Mouse (Mus musculus) heart, embryonic 10.5 days (tissue): ENCODE data around the gene Ptprk. TPM values are rescaled to one million over a fixed set of nuclear protein-coding genes. Genes with fewer than 3 reads are reported as not detected.

Experiments used
- DNase-seq: peaks from one replicate; pipeline ENCODE4 v3.0.0-alpha.2; 2017; ENCODE audit warnings: low spot score
- H3K27ac ChIP-seq: fragments of 300-500 bp; sonication (generic); 2 replicates; pipeline ENCODE4 v1.5.1; 2016; ENCODE audit warnings: mild to moderate bottlenecking
- H3K27me3 ChIP-seq: fragments of 300-500 bp; sonication (generic); 2 replicates; pipeline ENCODE4 v1.6.1; 2016; ENCODE audit warnings: mild to moderate bottlenecking; ENCODE audit not compliant: poor library complexity, insufficient read depth, severe bottlenecking
- H3K36me3 ChIP-seq: fragments of 300-500 bp; sonication (generic); 2 replicates; pipeline ENCODE4 v1.6.1; 2016; ENCODE audit warnings: mild to moderate bottlenecking, moderate library complexity
- H3K4me1 ChIP-seq: fragments of 300-500 bp; sonication (generic); 2 replicates; pipeline ENCODE4 v1.6.1; 2016; ENCODE audit warnings: mild to moderate bottlenecking
- H3K4me3 ChIP-seq: fragments of 300-500 bp; sonication (generic); 2 replicates; pipeline ENCODE4 v1.5.1; 2016; ENCODE audit warnings: mild to moderate bottlenecking, moderate library complexity
- H3K9me3 ChIP-seq: fragments of 300-500 bp; sonication (generic); 2 replicates; pipeline ENCODE4 v1.6.1; 2016; ENCODE audit warnings: mild to moderate bottlenecking, moderate library complexity
- WGBS: fragments of 180-500 bp; shearing (Covaris S2); methylation state at CpG from one replicate; pipeline ENCODE4 v1.1.7; 2016; 5-methylcytosine and 5-hydroxymethylcytosine counted together
- polyA plus RNA-seq: library from polyadenylated mRNA; unstranded; fragments of >200 nt; fragmentation: Nextera tagmentation; extraction: Ambion mirVana; gene quantifications from 2 replicates; pipeline ENCODE4 v1.2.1, GENCODE M21; 2016

Ptprk gene
- polyA plus RNA-seq, 1 experiment from 2014 or later = 39.0 TPM

DNA sequence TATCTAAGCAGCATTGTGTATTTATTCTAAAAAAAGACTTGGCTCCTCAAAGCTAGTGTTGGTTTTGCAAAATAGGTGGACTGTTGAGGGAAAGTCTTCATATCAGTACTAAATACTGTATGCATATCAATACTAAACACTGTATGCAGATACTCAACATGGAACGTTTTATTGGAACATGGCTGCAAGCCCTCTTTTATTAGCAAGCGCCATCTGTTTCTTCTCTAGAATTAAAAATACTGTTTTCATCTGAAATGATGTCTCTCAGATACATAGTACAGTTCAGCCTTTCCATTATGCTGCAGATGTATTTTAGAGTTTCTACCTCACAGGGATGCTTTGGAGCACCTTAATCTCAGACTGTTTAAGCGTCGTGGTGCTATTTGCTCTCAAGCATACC, 49.3 kb downstream of the Ptprk start:
- Histone ChIP-seq H3K27me3 (no peaks in the 10 kb centered on the region), H3K36me3 (no peaks in the 10 kb centered on the region), H3K4me3 (no peak overlapping the region), H3K4me1 (peaks cover 9% of the 10 kb centered on the region; the same call in 1 of the 2 replicates), H3K9me3 (no peaks in the 10 kb centered on the region), H3K27ac (no peak overlapping the region)
- WGBS = 89% methylated on average over 4 of the region's 4 CpGs
- no peak for DNase-seq

DNA sequence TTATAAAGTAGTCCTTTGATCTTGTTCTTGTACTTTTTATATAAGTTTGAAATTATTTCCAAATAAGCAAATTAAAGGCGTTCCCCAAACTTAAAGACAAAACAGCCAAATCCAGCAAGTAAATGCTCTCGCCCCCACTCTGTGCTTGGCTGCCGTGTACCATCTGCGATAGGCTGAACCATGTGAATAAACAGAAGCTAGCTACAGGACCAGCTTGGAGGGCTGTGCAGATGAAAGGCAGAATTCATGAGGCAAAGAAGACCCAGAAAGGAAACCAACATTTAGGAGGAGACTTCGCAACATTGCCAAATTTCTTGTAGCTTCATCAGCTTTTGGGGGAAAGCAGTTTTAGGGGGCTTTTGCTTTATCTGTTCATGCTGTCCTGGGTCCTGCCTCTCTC, 53.4 kb downstream of the Ptprk start:
- Histone ChIP-seq H3K4me3 (no peak overlapping the region), H3K4me1 (peaks cover 16% of the 10 kb centered on the region; the same call in 1 of the 2 replicates), H3K36me3 (no peaks in the 10 kb centered on the region), H3K9me3 (no peaks in the 10 kb centered on the region), H3K27ac (no peak overlapping the region), H3K27me3 (no peaks in the 10 kb centered on the region)
- no peak for DNase-seq
- WGBS = 84% methylated on average over 5 of the region's 5 CpGs

DNA sequence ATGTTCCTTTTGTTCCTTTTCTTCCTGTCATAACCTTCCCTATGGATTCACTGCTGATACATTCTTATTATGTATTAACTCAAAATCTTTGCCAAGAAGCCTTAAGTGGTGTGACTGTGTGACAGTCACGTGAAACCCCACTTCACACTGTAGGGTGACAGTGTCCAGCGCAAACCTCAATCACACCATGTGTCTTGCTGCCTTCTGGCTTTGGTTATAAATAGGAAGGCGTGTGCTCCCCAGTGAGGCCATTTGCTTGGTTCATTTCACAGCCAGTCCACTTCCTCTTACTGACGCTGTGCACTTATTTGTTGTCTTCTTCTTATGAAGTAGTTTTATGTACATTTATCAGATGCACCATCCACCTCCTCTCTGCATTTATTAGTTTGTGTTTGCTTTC, 53.8 kb downstream of the Ptprk start:
- Histone ChIP-seq H3K27me3 (no peaks in the 10 kb centered on the region), H3K36me3 (no peaks in the 10 kb centered on the region), H3K27ac (0 out of 2 replicates have a peak overlapping the region, but pooled peaks have one; percentile 16), H3K4me3 (no peak overlapping the region), H3K4me1 (peaks cover 16% of the 10 kb centered on the region; the same call in 1 of the 2 replicates), H3K9me3 (no peaks in the 10 kb centered on the region)
- WGBS = 62% methylated on average over 4 of the region's 4 CpGs
- no peak for DNase-seq

DNA sequence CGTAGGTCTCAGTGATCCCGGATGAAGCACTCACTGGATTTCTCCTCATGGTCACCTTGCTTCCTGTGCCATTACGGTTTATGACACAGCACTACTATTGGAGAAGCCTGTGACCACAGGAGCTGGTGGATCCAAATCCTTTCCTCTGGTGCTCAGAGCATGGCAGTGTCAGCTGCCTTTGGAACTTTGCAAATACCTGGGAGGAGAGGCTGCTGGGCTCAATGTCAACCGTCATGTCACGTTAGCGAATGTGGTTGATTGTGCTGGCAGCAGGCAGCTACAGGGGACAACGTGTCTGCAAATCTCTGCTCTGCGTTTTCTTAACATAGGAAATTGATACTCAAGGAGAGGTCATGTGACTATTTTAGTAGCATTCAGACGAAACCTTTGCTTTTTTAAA, 55.8 kb downstream of the Ptprk start:
- H3K4me3 ChIP-seq = no peak overlapping the region
- no peak for DNase-seq
- 76% methylated on average over 9 of the region's 9 CpGs for WGBS

DNA sequence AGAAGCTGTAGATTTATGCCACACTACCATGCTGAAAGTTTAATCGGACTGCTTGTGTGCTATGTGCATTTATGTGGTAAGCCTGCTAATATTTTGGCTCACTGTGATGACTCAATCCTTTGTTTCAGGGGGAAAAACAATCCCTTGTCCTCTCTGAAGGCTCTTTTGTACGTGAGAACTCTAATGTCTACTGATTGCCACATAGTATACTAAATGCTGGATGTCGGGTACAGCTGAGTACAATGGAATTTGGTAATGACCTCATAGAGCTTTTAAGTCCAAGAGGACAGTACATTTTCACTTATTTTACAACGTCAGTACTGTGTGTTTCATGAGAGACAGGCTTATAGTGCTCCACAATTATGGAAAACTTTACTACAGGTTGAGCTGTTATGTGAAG, 59.1 kb downstream of the Ptprk start:
- no peak for DNase-seq
- H3K27me3 ChIP-seq = no peaks in the 10 kb centered on the region

More for the DNA sequence above, 55.8 kb downstream of the Ptprk start:
- H3K9me3 ChIP-seq = no peaks in the 10 kb centered on the region
- no peaks in the 10 kb centered on the region for H3K27me3 ChIP-seq
- H3K4me1 ChIP-seq = peaks cover 16% of the 10 kb centered on the region; the same call in 1 of the 2 replicates
- no peaks in the 10 kb centered on the region for H3K36me3 ChIP-seq
- H3K27ac ChIP-seq = no peak overlapping the region

DNA sequence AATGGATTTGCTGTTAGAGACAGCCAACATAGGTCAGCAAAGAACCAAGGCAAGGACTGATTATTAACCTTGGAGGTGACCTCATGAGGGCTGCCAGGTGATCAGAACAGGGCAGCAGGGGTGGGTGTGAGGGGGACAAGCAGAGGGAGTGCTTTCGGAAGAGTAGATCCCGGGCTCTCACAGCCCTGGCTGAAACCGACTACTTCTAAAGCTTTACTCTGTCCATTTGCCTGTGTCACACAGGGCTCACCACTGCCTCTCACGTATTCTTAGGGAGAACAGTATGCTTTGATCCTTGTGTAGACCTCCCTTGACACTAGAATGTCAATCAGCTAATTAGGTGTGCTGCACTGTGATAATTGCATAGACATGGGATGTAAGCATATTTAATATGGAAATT, 63.8 kb downstream of the Ptprk start:
- no peaks in the 10 kb centered on the region for H3K27me3 ChIP-seq
- no peaks in the 10 kb centered on the region for H3K9me3 ChIP-seq
- H3K36me3 ChIP-seq = no peaks in the 10 kb centered on the region
- H3K4me3 ChIP-seq = no peak overlapping the region
- H3K27ac ChIP-seq = no peak overlapping the region
- no peak for DNase-seq
- WGBS = 70% methylated on average over 4 of the region's 4 CpGs
- H3K4me1 ChIP-seq = peaks cover 4% of the 10 kb centered on the region; the same call in 1 of the 2 replicates

More for the DNA sequence above, 59.1 kb downstream of the Ptprk start:
- no peak overlapping the region for H3K27ac ChIP-seq
- 85% methylated on average over 4 of the region's 4 CpGs for WGBS
- no peaks in the 10 kb centered on the region for H3K36me3 ChIP-seq
- no peaks in the 10 kb centered on the region for H3K9me3 ChIP-seq
- H3K4me3 ChIP-seq = no peak overlapping the region
- peaks cover 12% of the 10 kb centered on the region; the same call in 1 of the 2 replicates for H3K4me1 ChIP-seq

DNA sequence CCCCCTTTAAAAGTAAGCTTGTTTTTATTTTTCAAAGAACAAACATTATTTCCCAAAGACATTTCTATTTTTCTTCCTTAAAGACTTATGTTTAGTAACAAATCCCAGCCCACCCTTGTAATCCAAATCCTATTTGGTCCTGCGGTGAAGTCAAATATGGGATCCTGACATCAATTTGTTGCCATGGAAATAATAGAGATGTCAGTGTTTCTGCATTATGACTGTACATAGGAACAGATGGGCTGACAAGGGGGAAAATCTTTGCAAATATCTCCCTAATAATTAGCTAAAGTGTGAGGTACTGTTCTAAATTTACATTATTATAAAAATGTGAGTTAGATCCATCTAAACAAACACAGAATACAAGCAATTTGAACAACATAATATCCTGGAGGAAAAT, 69.8 kb downstream of the Ptprk start:
- Histone ChIP-seq H3K4me3 (no peak overlapping the region), H3K27ac (no peak overlapping the region), H3K36me3 (no peaks in the 10 kb centered on the region), H3K27me3 (no peaks in the 10 kb centered on the region), H3K9me3 (no peaks in the 10 kb centered on the region), H3K4me1 (no peaks in the 10 kb centered on the region; the same call in 1 of the 2 replicates)
- 89% methylated on average over 1 of the region's 1 CpGs for WGBS
- DNase-seq = no peak

DNA sequence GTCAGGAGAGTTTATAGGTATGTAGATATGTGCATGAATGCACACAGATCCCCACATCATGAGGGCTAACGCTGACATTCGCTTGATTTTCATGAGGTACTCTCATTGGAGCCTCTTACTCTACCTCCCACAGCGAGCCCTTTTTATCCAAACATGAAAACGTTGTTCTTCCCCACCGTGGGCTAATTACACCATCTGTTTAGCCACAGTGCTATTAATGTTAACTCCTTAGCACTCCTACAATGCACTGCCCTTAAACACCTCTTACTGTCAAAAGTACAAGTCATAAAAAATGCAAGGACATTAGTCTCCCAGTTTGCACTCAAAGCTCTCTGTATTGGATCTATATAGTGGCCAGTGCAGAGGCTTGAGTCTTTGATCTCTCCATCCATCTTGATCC, 70.7 kb downstream of the Ptprk start:
- no peaks in the 10 kb centered on the region; the same call in 1 of the 2 replicates for H3K4me1 ChIP-seq
- H3K4me3 ChIP-seq = no peak overlapping the region
- 70% methylated on average over 5 of the region's 5 CpGs for WGBS
- no peak overlapping the region for H3K27ac ChIP-seq
- H3K9me3 ChIP-seq = no peaks in the 10 kb centered on the region
- no peak for DNase-seq
- no peaks in the 10 kb centered on the region for H3K27me3 ChIP-seq
- no peaks in the 10 kb centered on the region for H3K36me3 ChIP-seq

DNA sequence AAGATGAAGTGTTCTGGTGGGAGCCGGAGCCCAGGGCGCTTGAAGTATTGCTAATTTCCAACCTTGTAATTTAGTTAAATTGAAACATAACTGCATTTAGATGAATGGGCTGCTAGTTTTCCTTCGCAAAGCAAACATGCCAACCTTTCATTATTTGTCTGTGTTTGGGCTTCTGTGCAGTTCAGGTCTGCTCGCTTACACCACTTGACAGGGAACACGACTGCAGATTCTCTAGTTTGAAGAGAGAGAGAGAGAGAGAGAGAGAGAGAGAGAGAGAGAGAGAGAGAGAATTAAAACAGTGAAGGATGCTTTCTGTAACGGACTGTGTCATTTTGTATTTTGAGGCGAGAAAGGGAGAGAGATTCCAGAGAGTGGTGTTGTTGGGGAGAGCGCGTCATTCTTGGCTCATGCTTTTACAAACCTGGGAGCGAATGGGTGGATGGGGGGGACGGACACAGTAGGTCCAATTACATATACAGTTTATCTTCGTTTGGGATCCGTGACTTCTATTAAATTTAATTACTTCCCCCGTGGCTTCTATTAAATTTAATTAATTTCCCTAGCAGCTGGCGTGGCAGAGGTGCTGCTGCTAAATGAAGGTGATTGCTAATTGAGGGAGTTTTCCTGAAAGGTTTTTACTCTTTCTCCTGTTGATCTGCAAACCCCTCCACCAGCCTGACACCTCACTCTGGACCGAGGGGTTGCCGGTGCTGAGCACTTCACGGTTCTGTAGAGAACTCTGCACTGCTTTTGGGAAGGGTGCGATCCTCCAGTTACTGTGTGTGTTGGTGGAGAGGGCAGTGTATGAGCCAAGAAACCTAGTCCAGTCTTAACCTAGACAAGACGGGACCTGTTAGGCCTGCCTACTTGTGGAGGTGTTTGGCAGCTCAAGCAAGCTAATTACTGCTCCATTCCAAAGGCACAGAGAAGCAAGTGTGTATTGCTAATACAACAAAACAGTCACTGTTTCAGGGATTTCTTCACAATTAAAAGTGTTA, 81.4 kb downstream of the Ptprk start:
- Histone ChIP-seq H3K36me3 (no peaks in the 10 kb centered on the region), H3K4me1 (no peaks in the 10 kb centered on the region), H3K27me3 (no peaks in the 10 kb centered on the region), H3K27ac (no peak overlapping the region), H3K4me3 (no peak overlapping the region), H3K9me3 (no peaks in the 10 kb centered on the region)
- WGBS = 76% methylated on average over 20 of the region's 20 CpGs
- no peak for DNase-seq

DNA sequence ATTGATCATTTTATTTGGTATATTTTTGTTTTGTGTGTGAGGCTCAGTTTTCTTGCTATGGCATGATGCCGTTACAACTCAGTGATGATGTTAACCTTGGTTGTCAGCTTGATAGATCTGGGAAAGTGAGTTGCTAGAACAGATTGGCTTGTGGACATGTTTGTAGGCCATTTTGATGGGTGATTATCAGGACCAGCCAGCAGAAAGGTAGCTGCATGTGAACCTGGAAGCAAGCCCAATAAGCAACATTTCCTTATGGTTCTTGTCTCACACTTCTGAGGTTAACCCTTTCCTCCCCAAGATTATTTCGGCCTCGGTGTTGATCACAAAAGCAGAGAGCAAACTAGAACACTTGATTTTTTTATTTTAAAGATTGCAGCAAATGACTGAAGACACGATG, 85.1 kb downstream of the Ptprk start:
- Histone ChIP-seq H3K27me3 (no peaks in the 10 kb centered on the region), H3K36me3 (no peaks in the 10 kb centered on the region), H3K27ac (no peak overlapping the region), H3K4me3 (no peak overlapping the region), H3K4me1 (peaks cover 8% of the 10 kb centered on the region; the same call in 1 of the 2 replicates), H3K9me3 (no peaks in the 10 kb centered on the region)
- WGBS = 92% methylated on average over 4 of the region's 4 CpGs
- DNase-seq = no peak

DNA sequence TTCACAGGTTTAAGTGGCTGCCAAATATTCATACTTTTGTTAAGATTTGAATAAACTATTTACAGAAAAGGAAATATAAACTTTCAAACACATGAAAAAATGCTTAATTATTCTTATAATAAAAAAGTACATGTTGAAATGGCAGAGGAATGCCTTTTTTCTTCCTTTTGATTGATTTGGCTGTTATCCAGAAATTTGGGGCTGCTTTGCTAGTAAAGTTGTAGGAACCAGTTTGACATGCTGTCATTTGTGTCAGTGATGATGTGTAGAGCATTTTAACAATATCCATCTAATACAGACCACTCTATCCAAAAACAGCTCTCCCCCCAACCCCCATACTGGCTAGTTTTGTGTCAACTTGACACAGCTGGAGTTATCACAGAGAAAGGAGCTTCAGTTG, 86.7 kb downstream of the Ptprk start:
- Histone ChIP-seq H3K4me3 (no peak overlapping the region), H3K27me3 (no peaks in the 10 kb centered on the region), H3K27ac (no peak overlapping the region), H3K36me3 (no peaks in the 10 kb centered on the region), H3K4me1 (peaks cover 8% of the 10 kb centered on the region; the same call in 1 of the 2 replicates), H3K9me3 (no peaks in the 10 kb centered on the region)
- DNase-seq = no peak

DNA sequence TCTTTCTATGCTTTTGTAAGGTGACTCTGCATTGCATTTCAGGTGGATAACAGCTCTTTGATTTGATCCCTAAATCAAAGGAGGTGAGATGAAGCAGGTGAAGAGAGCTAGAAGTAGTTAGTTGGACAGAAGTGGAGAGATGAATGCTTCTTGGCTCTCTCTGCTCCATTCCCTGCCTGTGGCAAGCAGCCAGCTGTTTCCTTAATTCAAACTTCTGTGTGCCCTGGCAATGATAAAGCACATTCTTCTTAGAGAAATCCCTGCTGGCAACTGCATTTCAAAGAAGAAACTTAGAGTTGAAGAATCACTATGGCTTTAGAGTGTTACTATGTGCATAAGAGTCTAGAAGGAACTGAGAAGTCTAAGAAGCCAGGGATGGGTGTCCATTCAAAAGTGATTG, 89.6 kb downstream of the Ptprk start:
- no peak overlapping the region for H3K27ac ChIP-seq

DNA sequence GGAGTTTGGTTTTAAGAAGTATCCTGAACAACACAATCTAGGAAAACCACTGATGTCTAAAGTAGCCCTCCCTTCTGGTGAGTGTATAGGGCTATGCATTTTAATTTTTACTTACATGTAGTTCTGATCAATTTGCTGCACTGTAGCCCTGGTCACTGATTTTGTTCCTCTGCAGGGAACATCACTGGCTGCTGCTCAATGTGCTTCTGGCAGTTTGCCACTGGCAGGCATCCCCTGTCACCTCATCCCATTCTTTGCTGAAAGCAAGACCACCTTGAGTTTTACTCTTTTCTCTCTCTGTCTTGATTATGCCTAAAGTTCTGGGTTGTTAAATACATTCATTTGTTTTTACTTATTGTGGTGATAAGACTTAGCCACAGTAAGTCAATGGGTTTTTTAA, 90.1 kb downstream of the Ptprk start:
- H3K27ac ChIP-seq = no peak overlapping the region
- no peak overlapping the region for H3K4me3 ChIP-seq
- H3K27me3 ChIP-seq = no peaks in the 10 kb centered on the region
- no peaks in the 10 kb centered on the region for H3K9me3 ChIP-seq
- no peaks in the 10 kb centered on the region for H3K36me3 ChIP-seq
- DNase-seq = no peak
- peaks cover 8% of the 10 kb centered on the region; the same call in 1 of the 2 replicates for H3K4me1 ChIP-seq

More for the DNA sequence above, 89.6 kb downstream of the Ptprk start:
- DNase-seq = no peak
- Histone ChIP-seq H3K4me1 (peaks cover 8% of the 10 kb centered on the region; the same call in 1 of the 2 replicates), H3K36me3 (no peaks in the 10 kb centered on the region), H3K27me3 (no peaks in the 10 kb centered on the region), H3K4me3 (no peak overlapping the region), H3K9me3 (no peaks in the 10 kb centered on the region)
